Mouse (Mus musculus): ENCODE data around the gene Vmn1r101.
"Not testable (repeated sequence)": the region's sequence is repeated elsewhere in the genome, so short reads cannot be mapped to it uniquely, and the experiment has no call there.

The Vmn1r101 gene

DNA sequence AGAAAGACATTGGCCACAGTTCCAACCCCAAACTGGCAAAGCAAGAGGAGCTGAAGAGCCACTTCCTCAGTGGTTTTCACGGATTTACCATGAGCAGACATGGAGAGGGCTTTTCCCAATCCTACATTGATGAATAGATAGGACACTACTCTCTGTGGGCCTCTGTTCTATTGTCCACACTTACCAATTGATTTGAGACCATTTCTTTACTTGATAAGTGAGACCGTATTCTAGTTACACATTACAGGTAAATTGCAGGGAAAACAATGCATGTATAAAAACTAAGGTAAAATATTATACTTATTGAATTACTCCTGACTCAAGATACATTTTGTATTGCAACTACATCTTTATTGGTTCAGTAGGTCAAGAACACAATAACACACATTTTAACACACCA, at the start of gene Vmn1r101:
Gene Vmn1r101 (minus strand): TSS at position 101 of the 400 bp plus-strand sequence.
- not testable (repeated sequence) for DNase-seq (ENCODE audit: low spot score in 2 of 2)

GRCm38 (mm10) chr7:20474825-20475224, 32.4 kb upstream of the Vmn1r101 start, which contains the start of gene Gm10670:
Gene Gm10670, minus strand, starts transcription at chr7:20474925.
- not testable (repeated sequence) for DNase-seq (ENCODE audit: low spot score in 2 of 2)

- not testable (repeated sequence) for DNase-seq (ENCODE audit: low spot score in 2 of 2)
Observed at GRCm38 (mm10) chr7:20417642-20418041, 24.8 kb downstream of the Vmn1r101 start, which contains the start of gene Vmn1r100. Gene Vmn1r100, plus strand, starts transcription at chr7:20417942.

Data from spleen, postnatal 4 days (tissue).